Mouse (Mus musculus) ES-Bruce4 (cell line): ENCODE data around the gene Hpn. TPM values are rescaled to one million over a fixed set of nuclear protein-coding genes. Genes with fewer than 3 reads are reported as not detected.

ENCODE experiments used
- H3K27ac ChIP-seq: 2 replicates; pipeline ENCODE4 v1.5.1; 2012; ENCODE audit warnings: low read length, inconsistent platforms; ENCODE audit not compliant: insufficient read depth
- H3K27me3 ChIP-seq: 2 replicates; pipeline ENCODE4 v1.6.1; 2012; ENCODE audit warnings: mild to moderate bottlenecking, low read length, inconsistent platforms; ENCODE audit not compliant: control insufficient read depth, poor library complexity, insufficient read depth, severe bottlenecking
- H3K36me3 ChIP-seq: 2 replicates; pipeline ENCODE4 v1.6.1; 2012; ENCODE audit warnings: inconsistent platforms, mild to moderate bottlenecking, low read length, moderate library complexity; ENCODE audit not compliant: control insufficient read depth, poor library complexity, insufficient read depth, severe bottlenecking
- H3K4me1 ChIP-seq: one replicate; pipeline ENCODE4 v1.8.1; 2011; ENCODE audit warnings: low read length; ENCODE audit not compliant: control insufficient read depth, insufficient read depth
- H3K4me3 ChIP-seq: 2 replicates; pipeline ENCODE4 v1.5.1; 2011; ENCODE audit warnings: low read depth, mild to moderate bottlenecking, low read length
- H3K9ac ChIP-seq: 2 replicates; pipeline ENCODE4 v1.6.1; 2012; ENCODE audit warnings: low read depth, mild to moderate bottlenecking, inconsistent platforms; ENCODE audit not compliant: poor library complexity, severe bottlenecking
- H3K9me3 ChIP-seq: replicated peaks from 2 replicates; pipeline ENCODE4 v1.6.1; 2012; ENCODE audit warnings: mild to moderate bottlenecking, low read length, inconsistent platforms; ENCODE audit not compliant: control insufficient read depth, poor library complexity, insufficient read depth, severe bottlenecking
- CTCF ChIP-seq: IDR thresholded peaks from one replicate; pipeline ENCODE4 v1.8.1; 2011; ENCODE audit warnings: low read depth, low read length
- EP300 ChIP-seq: IDR thresholded peaks from 2 replicates; pipeline ENCODE4 v1.6.1; 2011; ENCODE audit warnings: low read depth, low read length; ENCODE audit not compliant: insufficient read depth
- POLR2A ChIP-seq: IDR thresholded peaks from one replicate; pipeline ENCODE4 v1.8.1; 2011; ENCODE audit warnings: low read length; ENCODE audit not compliant: insufficient read depth
- polyA plus RNA-seq: library from polyadenylated mRNA; stranded (reverse); fragments of >200 nt; gene quantifications from 2 replicates; pipeline ENCODE4 v1.2.4, GENCODE M21; 2011; ENCODE audit warnings: low read depth; ENCODE audit not compliant: missing spikeins, insufficient read depth, insufficient read length

Hpn gene
- polyA plus RNA-seq, 1 experiment = 28.7 TPM

DNA sequence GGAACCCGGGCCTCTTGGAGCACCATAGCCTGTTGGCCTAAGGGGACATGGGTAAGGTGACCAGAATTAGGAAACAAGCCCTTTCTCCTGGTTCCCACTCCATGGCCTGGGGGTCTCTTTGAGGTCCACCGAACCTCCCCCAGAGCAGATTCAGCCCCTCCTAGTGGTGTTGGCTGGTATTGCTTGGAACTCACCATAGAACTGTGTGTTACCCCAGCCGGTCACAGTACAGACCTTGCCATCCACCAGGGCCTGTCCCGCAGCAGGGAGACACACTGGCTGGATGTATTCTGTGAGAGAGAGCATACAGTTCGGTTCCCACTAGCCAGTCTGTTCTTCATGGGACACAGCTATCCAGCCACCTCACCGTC, 15.5 kb downstream of the Hpn start:
- Histone ChIP-seq H3K27me3 (no peaks in the 10 kb centered on the region), H3K36me3 (no peaks in the 10 kb centered on the region), H3K9me3 (no peaks in the 10 kb centered on the region), H3K4me1 (no peaks in the 10 kb centered on the region), H3K27ac (no peak overlapping the region), H3K4me3 (no peak overlapping the region), H3K9ac (no peak overlapping the region)
- TF ChIP-seq EP300 (no peak), POLR2A (no peak), CTCF (peak; percentile 13)

DNA sequence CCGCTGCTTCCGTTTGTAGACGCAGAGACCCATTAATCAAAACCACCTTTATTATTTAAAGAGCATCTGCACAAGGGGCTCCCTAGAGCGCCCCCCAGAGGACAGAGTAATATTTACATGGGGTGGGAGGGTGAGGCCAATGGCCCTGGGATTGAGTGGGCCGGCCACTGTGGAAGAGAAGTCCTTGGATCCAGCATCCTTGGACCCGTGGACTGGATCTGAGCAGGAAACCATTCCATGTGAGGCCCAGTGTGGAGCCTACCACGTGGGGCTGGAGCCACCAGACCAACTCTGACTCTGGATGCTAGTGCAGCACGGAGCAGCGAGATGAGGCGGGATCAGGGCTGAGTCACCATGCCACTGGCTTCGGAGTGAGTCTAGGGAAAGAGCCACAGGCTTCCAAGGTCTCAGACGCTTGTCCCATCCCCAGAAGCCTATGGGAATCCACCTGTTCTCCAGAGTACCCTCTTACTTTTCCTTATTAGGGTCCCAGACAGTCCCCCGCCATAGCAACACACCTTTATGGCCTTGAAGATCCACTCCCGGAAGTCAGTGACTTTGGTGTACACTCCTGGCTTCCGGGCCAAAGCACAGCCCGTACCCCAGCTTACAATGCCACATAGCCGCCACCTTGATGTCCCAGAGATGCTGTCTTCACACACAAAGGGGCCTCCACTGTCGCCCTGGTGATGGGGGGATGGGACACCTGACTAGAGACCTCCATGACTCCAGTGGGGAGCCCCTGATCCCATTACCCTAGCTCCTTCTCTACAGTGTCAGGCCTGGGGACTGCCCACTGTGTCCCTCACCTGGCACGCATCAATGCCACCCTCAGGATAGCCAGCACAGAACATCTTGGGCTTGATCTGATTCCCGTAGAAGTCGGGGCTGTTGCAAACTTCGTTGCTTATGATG, 16.1 kb downstream of the Hpn start:
- H3K9me3 ChIP-seq = no peaks in the 10 kb centered on the region
- no peaks in the 10 kb centered on the region for H3K27me3 ChIP-seq
- no peak overlapping the region for H3K27ac ChIP-seq
- no peak overlapping the region for H3K9ac ChIP-seq
- no peaks in the 10 kb centered on the region for H3K4me1 ChIP-seq
- no peaks in the 10 kb centered on the region for H3K36me3 ChIP-seq
- peak; percentile 39 for TF ChIP-seq CTCF
- TF ChIP-seq POLR2A = no peak
- no peak for TF ChIP-seq EP300
- H3K4me3 ChIP-seq = no peak overlapping the region

DNA sequence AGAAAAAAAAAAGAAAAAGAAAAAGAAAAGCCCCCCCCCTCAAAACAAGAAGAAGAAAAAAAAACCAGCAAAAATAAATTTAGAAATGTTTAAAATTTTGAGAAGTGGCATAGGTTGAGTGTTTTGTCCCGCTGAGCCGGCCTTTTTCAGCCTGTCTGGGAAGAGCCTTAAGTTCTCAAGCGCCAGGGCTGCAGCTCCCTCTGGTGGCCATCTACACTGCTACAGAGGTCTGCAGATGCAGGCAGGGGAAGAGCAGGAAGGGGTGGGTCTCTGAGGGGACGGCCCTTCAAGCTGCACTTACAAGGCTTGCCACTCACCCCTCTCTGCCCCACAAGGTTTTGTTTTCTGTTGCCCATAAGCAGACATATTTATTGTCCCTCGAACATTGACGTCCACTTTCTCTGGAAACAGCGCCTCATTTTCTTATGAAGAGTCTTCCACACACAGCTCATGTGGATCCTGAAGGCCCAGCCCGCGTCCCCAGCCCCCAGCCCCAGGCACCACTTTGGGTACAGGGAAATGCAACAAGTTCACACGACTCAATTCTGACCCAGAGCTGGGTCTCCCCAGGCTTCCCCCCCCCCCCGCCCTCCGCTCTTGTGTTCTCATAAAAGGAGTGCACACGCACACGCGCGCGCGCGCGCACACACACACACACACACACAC, 17.4 kb downstream of the Hpn start:
- Histone ChIP-seq H3K27ac (no peak overlapping the region), H3K9ac (peak overlapping the region; percentile 31)

GRCm38 (mm10) chr7:31096892-31097564, 18.1 kb downstream of the Hpn start:
- no peaks in the 10 kb centered on the region for H3K27me3 ChIP-seq
- H3K9me3 ChIP-seq = no peaks in the 10 kb centered on the region
- H3K4me1 ChIP-seq = no peaks in the 10 kb centered on the region
- H3K36me3 ChIP-seq = no peaks in the 10 kb centered on the region
- no peak overlapping the region for H3K4me3 ChIP-seq
- TF ChIP-seq CTCF (no peak), POLR2A (no peak), EP300 (no peak)
- H3K27ac ChIP-seq = no peak overlapping the region
- no peak overlapping the region for H3K9ac ChIP-seq

More for the DNA sequence above, 17.4 kb downstream of the Hpn start:
- H3K36me3 ChIP-seq = no peaks in the 10 kb centered on the region
- TF ChIP-seq POLR2A (no peak), CTCF (peak; percentile 97), EP300 (0 out of 2 replicates have a peak, but pooled peaks have one; percentile 30)
- peak overlapping the region; percentile 51 for H3K4me3 ChIP-seq
- H3K27me3 ChIP-seq = no peaks in the 10 kb centered on the region
- H3K9me3 ChIP-seq = no peaks in the 10 kb centered on the region
- no peaks in the 10 kb centered on the region for H3K4me1 ChIP-seq

DNA sequence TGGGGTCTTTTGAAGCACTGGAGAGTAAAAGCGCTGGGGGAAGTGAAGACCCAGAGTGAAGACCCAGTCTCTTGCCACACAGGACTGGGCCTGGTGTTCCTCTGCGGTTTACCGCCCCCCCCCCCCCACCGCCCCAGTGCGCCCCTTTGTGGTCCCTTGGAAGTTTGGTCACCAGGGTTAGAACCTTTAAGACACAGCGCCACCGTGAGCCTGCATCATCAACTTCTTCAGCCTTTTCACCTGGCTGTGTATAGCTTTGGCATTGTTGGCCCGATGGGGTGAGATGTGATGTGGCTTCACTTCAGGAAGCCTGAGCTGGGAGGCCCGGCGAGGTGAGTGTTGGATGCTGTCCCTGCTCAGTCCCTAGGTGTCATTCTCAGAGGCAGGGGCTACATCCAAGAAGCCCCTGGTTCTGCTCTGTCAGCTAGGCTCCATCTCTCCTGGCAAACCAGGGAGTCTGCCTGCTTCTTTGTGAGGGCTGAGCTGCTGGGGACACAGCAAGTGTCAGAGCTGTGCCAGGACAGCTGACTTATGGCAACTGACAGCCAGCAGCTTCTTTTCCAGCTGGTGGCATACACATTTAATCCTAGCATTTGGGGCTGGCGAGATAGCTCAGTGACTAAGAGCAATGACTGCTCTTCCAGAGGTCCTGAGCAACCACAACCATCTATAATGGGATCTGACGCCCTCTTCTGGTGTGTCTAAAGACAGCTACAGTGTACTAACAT, 20.2 kb downstream of the Hpn start:
- Histone ChIP-seq H3K27ac (no peak overlapping the region), H3K9me3 (no peaks in the 10 kb centered on the region), H3K9ac (no peak overlapping the region), H3K27me3 (no peaks in the 10 kb centered on the region), H3K4me1 (no peaks in the 10 kb centered on the region), H3K36me3 (no peaks in the 10 kb centered on the region), H3K4me3 (no peak overlapping the region)
- TF ChIP-seq EP300 (no peak), CTCF (peak; percentile 56)
